Mouse (Mus musculus) liver, embryonic 16.5 days (tissue): Measurements from ENCODE around the gene Mad1l1. TPM values are rescaled to one million over a fixed set of nuclear protein-coding genes. Genes with fewer than 3 reads are reported as not detected.
"Not testable (repeated sequence)": the region's sequence is repeated elsewhere in the genome, so short reads cannot be mapped to it uniquely, and the experiment has no call there.

Source experiments
- ATAC-seq: fragments of 200-750 bp; cut with Nextera tagmentation; 2 replicates; pipeline ENCODE4 v1.8.0; 2017; ENCODE audit warnings: low read depth, mild to moderate bottlenecking, moderate number of reproducible peaks, moderate library complexity
- H3K27ac ChIP-seq: fragments of 300-500 bp; sonication (generic); 2 replicates; pipeline ENCODE4 v1.5.1; 2014; ENCODE audit warnings: mild to moderate bottlenecking, low read length
- H3K27me3 ChIP-seq: fragments of 300-500 bp; sonication (generic); 2 replicates; pipeline ENCODE4 v1.6.1; 2014; ENCODE audit warnings: low read depth, low read length, mixed read lengths; ENCODE audit not compliant: control insufficient read depth, insufficient read depth
- H3K36me3 ChIP-seq: fragments of 300-500 bp; sonication (generic); 2 replicates; pipeline ENCODE4 v1.6.1; 2014; ENCODE audit warnings: mild to moderate bottlenecking; ENCODE audit not compliant: control insufficient read depth, insufficient read depth
- H3K4me1 ChIP-seq: fragments of 300-500 bp; sonication (generic); 2 replicates; pipeline ENCODE4 v1.6.1; 2014; ENCODE audit warnings: low read depth, low read length, mixed read lengths; ENCODE audit not compliant: control insufficient read depth
- H3K4me2 ChIP-seq: fragments of 300-500 bp; sonication (generic); 2 replicates; pipeline ENCODE4 v1.6.1; 2014; ENCODE audit warnings: low read depth, low read length, mixed read lengths
- H3K4me3 ChIP-seq: fragments of 300-500 bp; sonication (generic); 2 replicates; pipeline ENCODE4 v1.5.1; 2014; ENCODE audit warnings: low read depth, mild to moderate bottlenecking, low read length
- H3K9ac ChIP-seq: fragments of 300-500 bp; sonication (generic); 2 replicates; pipeline ENCODE4 v1.6.1; 2014; ENCODE audit warnings: low read depth, low read length
- H3K9me3 ChIP-seq: fragments of 300-500 bp; sonication (generic); replicated peaks from 2 replicates; pipeline ENCODE4 v1.6.1; 2016; ENCODE audit warnings: low read length; ENCODE audit not compliant: control insufficient read depth
- WGBS: fragments of 180-500 bp; shearing (Covaris S2); extraction: QIAGEN DNeasy Blood & Tissue Kit; methylation state at CpG from one replicate; pipeline ENCODE4 v1.1.7; 2014; ENCODE audit not compliant: insufficient replicate concordance; 5-methylcytosine and 5-hydroxymethylcytosine counted together
- polyA plus RNA-seq: library from polyadenylated mRNA; unstranded; fragments of >200 nt; fragmentation: Nextera tagmentation; extraction: Ambion mirVana; gene quantifications from 2 replicates; pipeline ENCODE4 v1.2.1, GENCODE M21; 2015

The Mad1l1 gene
- polyA plus RNA-seq, 1 experiment from 2014 or later, result 19.3 TPM

GRCm38 (mm10) chr5:140006861-140007260 lies 314.5 kb downstream of the Mad1l1 start:
- Histone ChIP-seq H3K4me3 (no peak overlapping the region), H3K9ac (no peak overlapping the region), H3K27ac (no peak overlapping the region), H3K4me2 (no peak overlapping the region), H3K27me3 (no peaks in the 10 kb centered on the region), H3K36me3 (no peaks in the 10 kb centered on the region), H3K4me1 (no peaks in the 10 kb centered on the region; the same call in 1 of the 2 replicates), H3K9me3 (no peaks in the 10 kb centered on the region)
- 72% methylated on average over 8 of the region's 8 CpGs for WGBS
- ATAC-seq, result no peak

- WGBS, result 63% methylated on average over 3 of the region's 3 CpGs
- no peak overlapping the region for H3K9ac ChIP-seq
- H3K27ac ChIP-seq, result no peak overlapping the region
- H3K4me3 ChIP-seq, result no peak overlapping the region
- H3K4me2 ChIP-seq, result no peak overlapping the region
- no peak for ATAC-seq
- H3K27me3 ChIP-seq, result no peaks in the 10 kb centered on the region
- no peaks in the 10 kb centered on the region for H3K9me3 ChIP-seq
- H3K36me3 ChIP-seq, result no peaks in the 10 kb centered on the region
- H3K4me1 ChIP-seq, result no peaks in the 10 kb centered on the region
Observed at GRCm38 (mm10) chr5:140002541-140002940, 318.8 kb downstream of the Mad1l1 start.

DNA sequence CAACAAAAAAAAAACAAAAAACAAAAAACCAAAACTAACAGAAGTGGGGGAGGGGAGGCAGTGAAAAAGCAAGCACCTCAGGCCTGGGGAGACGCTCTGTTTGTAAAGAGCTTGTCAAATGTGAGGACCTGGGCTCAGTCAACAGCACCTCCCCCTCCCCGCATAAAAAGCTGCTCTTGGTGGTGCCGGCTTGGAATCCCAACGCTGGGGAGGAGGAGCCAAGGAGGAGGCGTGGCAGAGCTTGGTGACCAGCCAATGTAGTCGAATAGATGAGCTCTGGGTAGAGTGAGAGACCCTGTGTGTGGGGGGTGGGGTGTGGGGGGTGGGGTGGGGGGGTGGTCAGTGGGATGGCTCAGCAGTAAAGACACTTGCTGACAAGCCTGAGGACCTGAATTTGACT lies 322.4 kb downstream of the Mad1l1 start:
- Histone ChIP-seq H3K4me1 (no peaks in the 10 kb centered on the region), H3K4me3 (no peak overlapping the region), H3K9ac (no peak overlapping the region), H3K9me3 (no peaks in the 10 kb centered on the region), H3K27ac (no peak overlapping the region), H3K36me3 (no peaks in the 10 kb centered on the region), H3K4me2 (no peak overlapping the region), H3K27me3 (no peaks in the 10 kb centered on the region)
- WGBS, result 28% methylated on average over 6 of the region's 6 CpGs
- ATAC-seq, result no peak

GRCm38 (mm10) chr5:139998321-139998720 lies 323.0 kb downstream of the Mad1l1 start:
- H3K9me3 ChIP-seq, H3K27ac ChIP-seq, H3K4me2 ChIP-seq, H3K4me1 ChIP-seq, H3K27me3 ChIP-seq, H3K9ac ChIP-seq, H3K4me3 ChIP-seq, H3K36me3 ChIP-seq, ATAC-seq: not testable (repeated sequence)
- WGBS, result 69% methylated on average over 11 of the region's 12 CpGs

DNA sequence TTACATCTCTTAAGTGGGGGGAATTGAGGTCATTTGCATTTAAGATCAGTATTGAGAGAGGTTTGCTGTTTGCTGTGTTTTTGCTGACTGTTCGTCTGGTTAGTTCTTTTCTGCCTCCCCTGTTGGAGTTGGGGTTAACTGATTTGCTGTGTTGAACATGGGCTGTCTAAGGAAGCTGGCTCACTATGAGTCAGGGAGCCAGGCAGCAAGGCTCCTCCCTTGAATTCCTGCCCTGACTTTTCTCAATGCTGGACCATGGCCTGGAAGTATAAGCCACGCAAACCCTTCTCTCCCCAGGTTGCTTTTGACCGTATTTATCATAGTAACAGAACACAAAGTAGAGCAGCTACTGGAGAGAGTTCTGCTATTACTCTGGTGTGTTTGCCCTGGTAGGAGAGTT lies 329.8 kb downstream of the Mad1l1 start:
- no peaks in the 10 kb centered on the region for H3K4me1 ChIP-seq
- no peak overlapping the region for H3K27ac ChIP-seq
- WGBS, result 74% methylated on average over 3 of the region's 3 CpGs
- H3K9ac ChIP-seq, result no peak overlapping the region
- H3K36me3 ChIP-seq, result no peaks in the 10 kb centered on the region
- no peaks in the 10 kb centered on the region for H3K27me3 ChIP-seq
- no peaks in the 10 kb centered on the region for H3K9me3 ChIP-seq
- ATAC-seq, result no peak
- no peak overlapping the region for H3K4me2 ChIP-seq
- no peak overlapping the region for H3K4me3 ChIP-seq

- no peaks in the 10 kb centered on the region for H3K27me3 ChIP-seq
- no peak overlapping the region for H3K9ac ChIP-seq
- H3K4me2 ChIP-seq, result no peak overlapping the region
- no peak for ATAC-seq
- no peaks in the 10 kb centered on the region for H3K4me1 ChIP-seq
- H3K4me3 ChIP-seq, result no peak overlapping the region
- H3K27ac ChIP-seq, result no peak overlapping the region
- H3K36me3 ChIP-seq, result no peaks in the 10 kb centered on the region
- H3K9me3 ChIP-seq, result no peaks in the 10 kb centered on the region
- 28% methylated on average over 18 of the region's 18 CpGs for WGBS
Observed at GRCm38 (mm10) chr5:139985073-139985746, 336.1 kb downstream of the Mad1l1 start.

- ATAC-seq, result no peak
- WGBS, result 55% methylated on average over 1 of the region's 1 CpGs
- H3K4me2 ChIP-seq, result no peak overlapping the region
Observed at GRCm38 (mm10) chr5:139981976-139982375, 339.4 kb downstream of the Mad1l1 start.

GRCm38 (mm10) chr5:139979371-139979770 lies 342.0 kb downstream of the Mad1l1 start:
- no peak for ATAC-seq
- no peaks in the 10 kb centered on the region for H3K9me3 ChIP-seq
- no peak overlapping the region for H3K27ac ChIP-seq
- H3K4me3 ChIP-seq, result no peak overlapping the region
- H3K4me1 ChIP-seq, result no peaks in the 10 kb centered on the region
- no peaks in the 10 kb centered on the region; the same call in 1 of the 2 replicates for H3K27me3 ChIP-seq
- WGBS, result 72% methylated on average over 9 of the region's 9 CpGs
- no peak overlapping the region for H3K4me2 ChIP-seq
- H3K9ac ChIP-seq, result no peak overlapping the region
- H3K36me3 ChIP-seq, result no peaks in the 10 kb centered on the region

More at GRCm38 (mm10) chr5:139981976-139982375, 339.4 kb downstream of the Mad1l1 start:
- Histone ChIP-seq H3K4me1 (no peaks in the 10 kb centered on the region), H3K9me3 (no peaks in the 10 kb centered on the region), H3K9ac (no peak overlapping the region), H3K27me3 (no peaks in the 10 kb centered on the region; the same call in 1 of the 2 replicates), H3K27ac (no peak overlapping the region), H3K4me3 (no peak overlapping the region), H3K36me3 (no peaks in the 10 kb centered on the region)

- no peak overlapping the region for H3K4me2 ChIP-seq
- H3K9me3 ChIP-seq, result no peaks in the 10 kb centered on the region
- no peaks in the 10 kb centered on the region for H3K4me1 ChIP-seq
- H3K27me3 ChIP-seq, result no peaks in the 10 kb centered on the region; the same call in 1 of the 2 replicates
- no peaks in the 10 kb centered on the region for H3K36me3 ChIP-seq
- H3K4me3 ChIP-seq, result no peak overlapping the region
- no peak for ATAC-seq
- H3K9ac ChIP-seq, result no peak overlapping the region
- H3K27ac ChIP-seq, result no peak overlapping the region
- WGBS, result 6% methylated on average over 13 of the region's 13 CpGs
Observed at GRCm38 (mm10) chr5:139978525-139979276, 342.7 kb downstream of the Mad1l1 start.
